Mouse (Mus musculus): Measurements from ENCODE around the gene Ctsd.

DNA sequence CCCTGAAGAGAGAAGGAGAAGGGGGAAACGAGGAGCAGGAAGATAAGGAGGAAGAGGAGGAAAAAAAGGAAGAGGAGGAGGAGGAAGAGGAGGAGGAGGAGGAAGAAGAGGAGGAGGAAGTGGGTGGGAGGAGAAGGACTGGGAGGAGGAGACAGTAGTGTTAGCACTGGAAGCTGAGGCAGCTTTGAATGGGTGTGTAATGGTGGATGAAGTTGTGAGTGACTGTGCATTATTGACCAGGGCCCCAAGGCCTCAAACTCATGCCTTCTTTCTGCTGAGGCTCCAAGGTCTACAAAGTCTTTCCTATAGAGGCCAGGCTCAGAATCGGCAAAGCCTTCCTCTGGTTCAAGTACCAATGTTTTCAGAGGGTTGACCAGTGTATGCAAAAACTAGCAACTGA is 34.0 kb upstream of the Ctsd start:
- TF ChIP-seq CTCF (IDR thresholded peaks at IDR 0.05; ENCODE audit: control insufficient read depth, insufficient read depth, insufficient replicate concordance, low read depth, low read length) (no peak), POLR2A (IDR thresholded peaks at IDR 0.05; ENCODE audit: control insufficient read depth, low read depth, low read length) (no peak)

Data from testis, adult 2 months (tissue).